Mouse (Mus musculus) CH12.LX (cell line): Measurements from ENCODE around the gene March1.

ENCODE experiments used
- CHD1 ChIP-seq: IDR thresholded peaks from 2 replicates; pipeline ENCODE4 v1.6.1; 2012; ENCODE audit warnings: low read depth, low read length, improper control_type of control experiment, inconsistent platforms
- CHD2 ChIP-seq: IDR thresholded peaks from 2 replicates; pipeline ENCODE4 v1.6.1; 2011; ENCODE audit warnings: low read length, improper control_type of control experiment
- CTCF ChIP-seq, 2 experiments: IDR thresholded peaks in 1 of 2; conservative IDR thresholded peaks in 1 of 2; 2 replicates each; pipeline ENCODE4 v1.5.1; 2011 to 2012; ENCODE audit warnings: low read depth in 2 of 2, low read length in 2 of 2, improper control_type of control experiment in 1 of 2, inconsistent platforms in 1 of 2, mild to moderate bottlenecking in 1 of 2, moderate library complexity in 1 of 2
- EP300 ChIP-seq: IDR thresholded peaks from 2 replicates; pipeline ENCODE4 v1.6.1; 2011; ENCODE audit warnings: low read length, improper control_type of control experiment
- HCFC1 ChIP-seq: IDR thresholded peaks from 2 replicates; pipeline ENCODE4 v1.6.1; 2012; ENCODE audit warnings: low read depth, mild to moderate bottlenecking, inconsistent platforms, low read length, improper control_type of control experiment
- MAZ ChIP-seq: IDR thresholded peaks from 2 replicates; pipeline ENCODE4 v1.6.1; 2012; ENCODE audit warnings: low read depth, mild to moderate bottlenecking, inconsistent platforms, low read length, improper control_type of control experiment, moderate library complexity
- NRF1 ChIP-seq: IDR thresholded peaks from 2 replicates; pipeline ENCODE4 v1.6.1; 2014; ENCODE audit warnings: low read depth, mild to moderate bottlenecking, inconsistent platforms, low read length, improper control_type of control experiment, moderate library complexity
- POLR2A ChIP-seq: IDR thresholded peaks from 2 replicates; pipeline ENCODE4 v1.6.1; 2011; ENCODE audit warnings: low read depth, mild to moderate bottlenecking, improper control_type of control experiment, low read length
- POLR2AphosphoS2 ChIP-seq: IDR thresholded peaks from 2 replicates; pipeline ENCODE4 v1.6.1; 2011; ENCODE audit warnings: low read depth, low read length, improper control_type of control experiment
- RCOR1 ChIP-seq: conservative IDR thresholded peaks from 2 replicates; pipeline ENCODE4 v1.6.1; 2012; ENCODE audit warnings: low read depth, mild to moderate bottlenecking, inconsistent platforms, low read length, improper control_type of control experiment
- SIN3A ChIP-seq: IDR thresholded peaks from 2 replicates; pipeline ENCODE4 v1.6.1; 2012; ENCODE audit warnings: low read length, improper control_type of control experiment, inconsistent platforms
- TCF12 ChIP-seq: IDR thresholded peaks from 2 replicates; pipeline ENCODE4 v1.6.1; 2014; ENCODE audit warnings: low read depth, mild to moderate bottlenecking, inconsistent platforms, low read length, improper control_type of control experiment
- ZMIZ1 ChIP-seq: IDR thresholded peaks from 2 replicates; pipeline ENCODE4 v1.6.1; 2012; ENCODE audit warnings: low read depth, mild to moderate bottlenecking, inconsistent platforms, low read length, improper control_type of control experiment

- no peak for TF ChIP-seq POLR2A
- TF ChIP-seq EP300, result no peak
- TF ChIP-seq ZMIZ1, result no peak
- TF ChIP-seq CTCF (conservative IDR thresholded peaks at IDR 0.05 in 1 of 2, IDR thresholded peaks at IDR 0.05 in 1 of 2; ENCODE audit: low read depth in 2 of 2, low read length in 2 of 2), result no peak
- no peak for TF ChIP-seq TCF12
- no peak for TF ChIP-seq CHD2
- TF ChIP-seq SIN3A, result no peak
- TF ChIP-seq RCOR1, result no peak
- TF ChIP-seq POLR2AphosphoS2, result no peak
- no peak for TF ChIP-seq CHD1
- no peak for TF ChIP-seq HCFC1
- no peak for TF ChIP-seq MAZ
- TF ChIP-seq NRF1, result no peak
Observed at GRCm38 (mm10) chr8:66519149-66519548, 901.4 kb downstream of the March1 start.
